Mouse (Mus musculus) forebrain, embryonic 10.5 days (tissue): Measurements from ENCODE around the gene Aes. TPM values are rescaled to one million over a fixed set of nuclear protein-coding genes. Genes with fewer than 3 reads are reported as not detected.
A peak's percentile ranks its signal among the peaks of the same experiment; 100 is the strongest.

ENCODE experiments used
- DNase-seq: peaks from one replicate; pipeline ENCODE4 v3.0.0-alpha.2; 2017; ENCODE audit warnings: low spot score; ENCODE audit errors: extremely low spot score
- H3K27ac ChIP-seq: fragments of 300-500 bp; sonication (generic); 2 replicates; pipeline ENCODE4 v1.5.1; 2016; ENCODE audit warnings: mild to moderate bottlenecking
- H3K27me3 ChIP-seq: fragments of 300-500 bp; sonication (generic); 2 replicates; pipeline ENCODE4 v1.6.1; 2016; ENCODE audit warnings: mild to moderate bottlenecking; ENCODE audit not compliant: poor library complexity, severe bottlenecking
- H3K36me3 ChIP-seq: fragments of 300-500 bp; sonication (generic); replicated peaks from 2 replicates; pipeline ENCODE4 v1.6.1; 2016; ENCODE audit warnings: mild to moderate bottlenecking, moderate library complexity
- H3K4me1 ChIP-seq: fragments of 300-500 bp; sonication (generic); 2 replicates; pipeline ENCODE4 v1.6.1; 2016
- H3K4me3 ChIP-seq: fragments of 300-500 bp; sonication (generic); 2 replicates; pipeline ENCODE4 v1.5.1; 2016; ENCODE audit warnings: mild to moderate bottlenecking, moderate library complexity
- H3K9me3 ChIP-seq: fragments of 300-500 bp; sonication (generic); 2 replicates; pipeline ENCODE4 v1.6.1; 2016; ENCODE audit warnings: mild to moderate bottlenecking, moderate library complexity
- WGBS: fragments of 180-500 bp; shearing (Covaris S2); methylation state at CpG from one replicate; pipeline ENCODE4 v1.1.7; 2016; 5-methylcytosine and 5-hydroxymethylcytosine counted together
- polyA plus RNA-seq: library from polyadenylated mRNA; unstranded; fragments of >200 nt; fragmentation: Nextera tagmentation; extraction: Ambion mirVana; gene quantifications from 2 replicates; pipeline ENCODE4 v1.2.1, GENCODE M21; 2016

Gene Aes
- polyA plus RNA-seq, result 276 and 283 TPM in 2 replicates

- Histone ChIP-seq H3K9me3 (no peaks in the 10 kb centered on the region), H3K4me1 (peaks cover 52% of the 10 kb centered on the region), H3K36me3 (peaks cover 30% of the 10 kb centered on the region), H3K27ac (peak within 1 kb of the TSS; percentile 99), H3K27me3 (peaks cover 42% of the 10 kb centered on the region), H3K4me3 (peak within 1 kb of the TSS; percentile 95)
- peak; percentile 54 for DNase-seq
- WGBS, result 2% methylated on average over 53 of the region's 53 CpGs
These were observed at the start of gene Aes for GRCm38 (mm10) chr10:81559163-81559626. Gene Aes, plus strand, starts transcription at chr10:81559488.

GRCm38 (mm10) chr10:81510246-81510810, 49.0 kb upstream of the Aes start:
- Histone ChIP-seq H3K27me3 (peaks cover 23% of the 10 kb centered on the region), H3K4me1 (no peaks in the 10 kb centered on the region; the same call in 1 of the 2 replicates), H3K9me3 (0 out of 2 replicates have a peak, but pooled peaks cover 10% of the 10 kb centered on the region), H3K27ac (no peak overlapping the region), H3K4me3 (no peak overlapping the region), H3K36me3 (no peaks in the 10 kb centered on the region)
- 85% methylated on average over 14 of the region's 14 CpGs for WGBS
- DNase-seq, result no peak

GRCm38 (mm10) chr10:81513798-81514197, 45.5 kb upstream of the Aes start:
- H3K36me3 ChIP-seq, result no peaks in the 10 kb centered on the region
- no peak overlapping the region for H3K4me3 ChIP-seq
- DNase-seq, result no peak
- WGBS, result 85% methylated on average over 5 of the region's 5 CpGs
- no peaks in the 10 kb centered on the region for H3K4me1 ChIP-seq
- no peak overlapping the region for H3K27ac ChIP-seq
- H3K9me3 ChIP-seq, result 0 out of 2 replicates have a peak, but pooled peaks cover 10% of the 10 kb centered on the region
- peaks cover 28% of the 10 kb centered on the region for H3K27me3 ChIP-seq

- no peaks in the 10 kb centered on the region for H3K4me1 ChIP-seq
- WGBS, result 82% methylated on average over 8 of the region's 8 CpGs
- no peaks in the 10 kb centered on the region for H3K36me3 ChIP-seq
- H3K4me3 ChIP-seq, result no peak overlapping the region
- peaks cover 22% of the 10 kb centered on the region for H3K27me3 ChIP-seq
- no peak overlapping the region for H3K27ac ChIP-seq
- DNase-seq, result no peak
- H3K9me3 ChIP-seq, result 0 out of 2 replicates have a peak, but pooled peaks cover 10% of the 10 kb centered on the region
These were observed 42.1 kb upstream of the Aes start for GRCm38 (mm10) chr10:81517227-81517626.

- WGBS, result 16% methylated on average over 4 of the region's 4 CpGs
- H3K27me3 ChIP-seq, result peaks cover 19% of the 10 kb centered on the region
- H3K4me1 ChIP-seq, result 0 out of 2 replicates have a peak, but pooled peaks cover under 1% of the 10 kb centered on the region
- no peaks in the 10 kb centered on the region for H3K36me3 ChIP-seq
- H3K9me3 ChIP-seq, result 0 out of 2 replicates have a peak, but pooled peaks cover 9% of the 10 kb centered on the region
- no peak overlapping the region for H3K27ac ChIP-seq
- peak; percentile 68 for DNase-seq
- no peak overlapping the region for H3K4me3 ChIP-seq
These were observed 40.7 kb upstream of the Aes start for GRCm38 (mm10) chr10:81518546-81518945.

- Histone ChIP-seq H3K9me3 (0 out of 2 replicates have a peak, but pooled peaks cover under 1% of the 10 kb centered on the region), H3K36me3 (no peaks in the 10 kb centered on the region), H3K4me1 (peaks cover 7% of the 10 kb centered on the region), H3K27ac (no peak overlapping the region), H3K27me3 (peaks cover 27% of the 10 kb centered on the region), H3K4me3 (no peak overlapping the region)
- WGBS, result 87% methylated on average over 6 of the region's 6 CpGs
- no peak for DNase-seq
These were observed 39.9 kb upstream of the Aes start for GRCm38 (mm10) chr10:81519227-81519977.

- WGBS, result 83% methylated on average over 3 of the region's 3 CpGs
These were observed 39.3 kb upstream of the Aes start for GRCm38 (mm10) chr10:81519978-81520365.

GRCm38 (mm10) chr10:81523142-81523541, 36.1 kb upstream of the Aes start:
- H3K27me3 ChIP-seq, result peaks cover 33% of the 10 kb centered on the region
- H3K4me3 ChIP-seq, result no peak overlapping the region
- no peak overlapping the region for H3K27ac ChIP-seq
- no peak for DNase-seq
- H3K36me3 ChIP-seq, result no peaks in the 10 kb centered on the region
- 81% methylated on average over 6 of the region's 6 CpGs for WGBS
- peaks cover 7% of the 10 kb centered on the region for H3K4me1 ChIP-seq
- H3K9me3 ChIP-seq, result no peaks in the 10 kb centered on the region

More at GRCm38 (mm10) chr10:81519978-81520365, 39.3 kb upstream of the Aes start:
- Histone ChIP-seq H3K27me3 (peaks cover 33% of the 10 kb centered on the region), H3K4me1 (peaks cover 7% of the 10 kb centered on the region), H3K9me3 (no peaks in the 10 kb centered on the region), H3K27ac (no peak overlapping the region), H3K4me3 (no peak overlapping the region), H3K36me3 (no peaks in the 10 kb centered on the region)
- no peak for DNase-seq

- DNase-seq, result no peak
- peaks cover 7% of the 10 kb centered on the region for H3K4me1 ChIP-seq
- no peaks in the 10 kb centered on the region for H3K36me3 ChIP-seq
- 22% methylated on average over 19 of the region's 19 CpGs for WGBS
- H3K9me3 ChIP-seq, result no peaks in the 10 kb centered on the region
- H3K27me3 ChIP-seq, result peaks cover 33% of the 10 kb centered on the region
- no peak overlapping the region for H3K27ac ChIP-seq
- H3K4me3 ChIP-seq, result no peak overlapping the region
These were observed 35.7 kb upstream of the Aes start for GRCm38 (mm10) chr10:81523570-81523969.

- Histone ChIP-seq H3K4me3 (no peak within 1 kb of the TSS), H3K27ac (no peak within 1 kb of the TSS), H3K27me3 (peaks cover 33% of the 10 kb centered on the region)
These were observed 35.2 kb upstream of the Aes start, which contains the start of gene Gna15 for GRCm38 (mm10) chr10:81524051-81524605. Gene Gna15, minus strand, starts transcription at chr10:81524225.

GRCm38 (mm10) chr10:81525017-81525694, 34.1 kb upstream of the Aes start:
- 73% methylated on average over 11 of the region's 13 CpGs for WGBS
- peaks cover 7% of the 10 kb centered on the region for H3K4me1 ChIP-seq
- no peaks in the 10 kb centered on the region for H3K9me3 ChIP-seq
- no peak overlapping the region for H3K27ac ChIP-seq
- H3K27me3 ChIP-seq, result peaks cover 26% of the 10 kb centered on the region
- DNase-seq, result no peak
- no peak overlapping the region for H3K4me3 ChIP-seq
- H3K36me3 ChIP-seq, result peaks cover 15% of the 10 kb centered on the region

More at GRCm38 (mm10) chr10:81524051-81524605, 35.2 kb upstream of the Aes start, which contains the start of gene Gna15:
- WGBS, result 28% methylated on average over 9 of the region's 9 CpGs
- DNase-seq, result no peak
- H3K36me3 ChIP-seq, result peaks cover 5% of the 10 kb centered on the region
- H3K9me3 ChIP-seq, result no peaks in the 10 kb centered on the region
- peaks cover 7% of the 10 kb centered on the region for H3K4me1 ChIP-seq

- peaks cover 31% of the 10 kb centered on the region for H3K36me3 ChIP-seq
- H3K4me3 ChIP-seq, result no peak overlapping the region
- no peak overlapping the region for H3K27ac ChIP-seq
- H3K9me3 ChIP-seq, result no peaks in the 10 kb centered on the region
- peaks cover 7% of the 10 kb centered on the region for H3K4me1 ChIP-seq
- peak; percentile 81 for DNase-seq
- WGBS, result 16% methylated on average over 14 of the region's 14 CpGs
- peaks cover 26% of the 10 kb centered on the region for H3K27me3 ChIP-seq
These were observed 32.5 kb upstream of the Aes start for GRCm38 (mm10) chr10:81526779-81527178.
